Mouse (Mus musculus): ENCODE measurements around the gene Med1.
"Not testable (repeated sequence)": the region's sequence is repeated elsewhere in the genome, so short reads cannot be mapped to it uniquely, and the experiment has no call there.

- not testable (repeated sequence) for TF ChIP-seq POLR2A, CTCF (IDR thresholded peaks at IDR 0.05; ENCODE audit: insufficient read depth, low read depth, low read length)
Observed at GRCm38 (mm10) chr11:98206281-98206680, 13.2 kb upstream of the Med1 start.
